Mouse (Mus musculus) testis, adult 2 months (tissue): Measurements from ENCODE around the gene Fkbp3.

Source experiments
- CTCF ChIP-seq: fragments of 200-500 bp; IDR thresholded peaks from 2 replicates; pipeline ENCODE4 v1.5.1; 2012; ENCODE audit warnings: low read depth, mild to moderate bottlenecking, inconsistent platforms, low read length, moderate library complexity; ENCODE audit not compliant: control insufficient read depth, insufficient read depth, insufficient replicate concordance
- POLR2A ChIP-seq: fragments of 200-500 bp; IDR thresholded peaks from 2 replicates; pipeline ENCODE4 v1.6.1; 2012; ENCODE audit warnings: low read depth, mild to moderate bottlenecking, inconsistent platforms, low read length, moderate library complexity; ENCODE audit not compliant: control insufficient read depth

DNA sequence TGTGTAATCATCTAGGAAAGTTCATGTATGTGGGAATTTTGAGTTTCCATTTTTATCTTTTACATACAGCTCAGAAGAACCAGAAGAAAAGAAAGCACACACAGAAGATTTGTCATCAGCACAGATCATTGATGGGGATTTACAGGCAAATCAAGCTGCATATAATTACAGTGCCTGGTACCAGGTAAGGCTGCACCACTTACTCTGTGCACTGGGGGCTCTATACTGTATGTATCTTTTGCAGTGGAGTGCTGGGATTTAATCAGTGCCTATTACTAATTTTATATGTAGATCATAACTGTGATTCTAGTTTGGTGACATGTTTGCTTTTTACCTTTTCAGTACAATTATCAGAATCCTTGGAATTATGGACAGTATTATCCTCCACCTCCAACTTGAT lies 12.7 kb downstream of the Fkbp3 start:
- TF ChIP-seq POLR2A (no peak), CTCF (no peak)
